Mouse (Mus musculus) heart, postnatal 4 days (tissue): ENCODE data around the gene Tsc22d4. TPM values are rescaled to one million over a fixed set of nuclear protein-coding genes. Genes with fewer than 3 reads are reported as not detected.

Source experiments
- DNase-seq: peaks from one replicate; pipeline ENCODE4 v3.0.0; 2021
- total RNA-seq, 2 experiments: library from RNA; stranded (reverse); gene quantifications; 2 replicates each; pipeline ENCODE4 v1.2.3; 2021

Gene Tsc22d4
- total RNA-seq, 2 experiments from 2014 or later: 230 to 231 TPM

GRCm38 (mm10) chr5:137788946-137789531, 43.5 kb downstream of the Tsc22d4 start:
- DNase-seq: no peak

- DNase-seq: no peak
Measured at GRCm38 (mm10) chr5:137791553-137791952, 46.0 kb downstream of the Tsc22d4 start.

DNA sequence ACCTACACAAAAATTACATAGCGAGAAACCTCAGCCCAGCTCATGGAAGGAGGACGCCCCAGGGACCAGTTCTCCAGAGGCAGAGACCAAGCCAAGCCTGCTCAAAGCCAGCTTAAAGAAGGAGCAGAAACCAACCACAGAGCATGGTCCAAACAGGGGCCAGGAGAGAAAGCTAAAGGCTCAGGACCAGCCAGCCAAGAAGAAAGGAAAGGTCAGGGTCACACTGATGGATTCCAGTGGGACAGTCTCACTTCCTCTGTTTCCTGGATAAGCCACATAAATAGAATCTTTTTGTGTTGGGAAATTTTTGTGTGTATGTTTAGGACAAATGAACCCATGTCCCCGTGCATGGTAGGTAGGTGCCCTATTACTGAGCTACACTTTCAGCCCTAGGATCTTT, 51.1 kb downstream of the Tsc22d4 start:
- no peak for DNase-seq

DNA sequence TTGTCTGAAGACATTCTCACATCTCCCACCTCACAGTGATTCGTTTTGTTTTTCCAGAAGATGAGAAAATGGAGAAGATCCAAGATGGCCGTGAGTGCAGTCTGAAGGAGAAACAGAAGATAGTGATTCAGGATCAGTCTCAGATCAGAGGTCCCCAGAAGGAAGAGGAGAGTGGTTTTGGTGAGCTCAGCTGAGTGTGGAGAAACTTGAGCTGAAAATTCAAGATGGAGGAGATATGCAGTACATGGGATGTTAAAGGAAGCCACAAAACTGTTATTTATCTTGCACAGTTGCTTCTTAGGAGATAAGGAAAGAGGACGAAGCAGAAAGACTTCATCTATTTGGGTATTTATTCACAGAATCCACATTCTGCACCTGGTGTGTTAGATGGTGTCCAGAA, 55.4 kb downstream of the Tsc22d4 start:
- DNase-seq: no peak

DNA sequence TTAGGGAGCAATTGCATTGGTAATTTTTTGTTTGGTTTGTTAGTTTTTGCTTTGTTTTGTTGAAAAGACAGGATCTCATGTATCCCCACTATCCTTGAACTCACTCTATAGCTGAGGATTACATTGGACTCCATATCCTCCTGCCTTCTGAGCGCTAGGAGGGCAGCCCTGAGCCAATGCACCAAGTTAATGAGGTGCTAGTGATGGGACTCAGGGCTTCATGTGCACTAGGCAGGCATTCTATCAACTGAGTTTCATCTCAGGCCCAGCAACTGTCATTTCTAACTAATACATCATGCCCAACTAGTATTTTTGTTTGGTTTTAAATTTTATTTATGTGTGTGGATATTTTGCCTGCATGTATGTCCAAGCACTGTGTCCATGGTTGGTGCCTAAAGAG, 60.6 kb downstream of the Tsc22d4 start:
- no peak for DNase-seq

GRCm38 (mm10) chr5:137808316-137808715, 62.8 kb downstream of the Tsc22d4 start:
- no peak for DNase-seq

GRCm38 (mm10) chr5:137817466-137818222, 72.1 kb downstream of the Tsc22d4 start:
- DNase-seq: no peak

Other genes starting within 250 kb of the Tsc22d4 start
- gene Pop7, start 243.2 kb upstream of the Tsc22d4 start, total RNA-seq: 10 to 100 TPM; 25.1 to 26.0 TPM
- gene Gigyf1, start 227.2 kb upstream of the Tsc22d4 start, total RNA-seq: 10 to 100 TPM; 30.5 to 32.4 TPM
- not detected for gene Epo, start 212.5 kb upstream of the Tsc22d4 start, total RNA-seq
- gene Gnb2, start 212.2 kb upstream of the Tsc22d4 start, total RNA-seq: 100 to 1,000 TPM; 560 to 578 TPM
- not detected for gene Actl6b, start 192.2 kb upstream of the Tsc22d4 start, total RNA-seq
- under 1 TPM in 1 of 2 experiments, not detected in 1; 0.10 TPM for gene Tfr2, start 175.9 kb upstream of the Tsc22d4 start, total RNA-seq
- gene Mospd3, start 144.7 kb upstream of the Tsc22d4 start, total RNA-seq: 10 to 100 TPM; 25.2 to 28.8 TPM
- 100 to 1,000 TPM; 133 to 137 TPM for gene Pcolce, start 131.9 kb upstream of the Tsc22d4 start, total RNA-seq
- gene Fbxo24, start 116.7 kb upstream of the Tsc22d4 start, total RNA-seq: under 1 TPM; 0.21 to 0.25 TPM
- gene Lrch4, start 116.6 kb upstream of the Tsc22d4 start, total RNA-seq: 10 to 100 TPM; 19.2 to 21.6 TPM
- 1 to 10 TPM; 4.8 to 6.6 TPM for gene Gm20605, start 116.6 kb upstream of the Tsc22d4 start, total RNA-seq
- gene Sap25, start 104.4 kb upstream of the Tsc22d4 start, total RNA-seq: 1 to 10 TPM; 1.8 to 2.2 TPM
- gene Irs3, start 100.0 kb upstream of the Tsc22d4 start, total RNA-seq: not detected
- gene Agfg2, start 61.0 kb upstream of the Tsc22d4 start, total RNA-seq: 10 to 100 TPM; 21.7 to 23.1 TPM
- 1 to 10 TPM; 3.1 to 3.3 TPM for gene Nyap1, start 4.1 kb upstream of the Tsc22d4 start, total RNA-seq
- gene Ppp1r35, start 33.1 kb downstream of the Tsc22d4 start, total RNA-seq: 10 to 100 TPM; 16.5 to 17.1 TPM
- gene Mepce, start 41.9 kb downstream of the Tsc22d4 start, total RNA-seq: 10 to 100 TPM; 29.0 to 40.3 TPM
- 1 to 10 TPM; 2.4 to 3.2 TPM for gene Zcwpw1, start 42.1 kb downstream of the Tsc22d4 start, total RNA-seq
- gene Pilra, start 90.6 kb downstream of the Tsc22d4 start, total RNA-seq: 1 to 10 TPM in 1 of 2 experiments, under 1 TPM in 1; 0.71 to 2.4 TPM
- gene Pilrb1, start 112.4 kb downstream of the Tsc22d4 start, total RNA-seq: under 1 TPM in 1 of 2 experiments, not detected in 1; 0.38 TPM
- 1 to 10 TPM in 1 of 2 experiments, not detected in 1; 1.0 TPM for gene Pilrb2, start 126.1 kb downstream of the Tsc22d4 start, total RNA-seq
- gene Cyp3a13, start 175.9 kb downstream of the Tsc22d4 start, total RNA-seq: under 1 TPM; 0.09 to 0.17 TPM
- under 1 TPM; 0.29 to 0.61 TPM for gene Gjc3, start 217.4 kb downstream of the Tsc22d4 start, total RNA-seq
- gene Azgp1, start 235.8 kb downstream of the Tsc22d4 start, total RNA-seq: not detected